Mouse (Mus musculus): Measurements from ENCODE around the gene Nsun2. TPM values are rescaled to one million over a fixed set of nuclear protein-coding genes. Genes with fewer than 3 reads are reported as not detected.
A peak's percentile ranks its signal among the peaks of the same experiment; 100 is the strongest.
"Not testable (repeated sequence)": the region's sequence is repeated elsewhere in the genome, so short reads cannot be mapped to it uniquely, and the experiment has no call there.

The Nsun2 gene
- total RNA-seq, 2 experiments from 2014 or later = 85.0 to 92.9 TPM

- DNase-seq (ENCODE audit: low spot score in 2 of 2) = no peak
Measured at GRCm38 (mm10) chr13:69586337-69586736, 52.8 kb downstream of the Nsun2 start.

DNA sequence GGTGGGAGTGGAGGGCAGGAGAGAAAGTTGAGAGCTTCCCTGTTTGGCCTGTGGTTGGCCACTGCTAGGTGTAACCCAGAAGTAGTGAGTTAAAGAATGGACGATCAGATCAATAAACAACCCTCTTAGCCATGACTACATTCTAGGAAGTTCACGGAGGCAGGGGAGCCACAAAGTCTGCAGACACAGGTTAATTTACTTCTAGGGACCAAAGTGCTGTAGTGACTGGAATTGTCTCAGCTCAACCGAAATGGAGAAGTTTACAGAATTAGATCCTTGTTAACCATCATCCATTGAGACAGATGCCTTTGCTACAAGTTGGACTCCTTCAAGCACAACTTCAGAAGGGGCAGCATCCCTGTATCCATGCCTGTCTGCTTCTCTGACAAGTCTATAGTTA is 54.3 kb downstream of the Nsun2 start:
- no peak for DNase-seq (ENCODE audit: low spot score in 2 of 2)

DNA sequence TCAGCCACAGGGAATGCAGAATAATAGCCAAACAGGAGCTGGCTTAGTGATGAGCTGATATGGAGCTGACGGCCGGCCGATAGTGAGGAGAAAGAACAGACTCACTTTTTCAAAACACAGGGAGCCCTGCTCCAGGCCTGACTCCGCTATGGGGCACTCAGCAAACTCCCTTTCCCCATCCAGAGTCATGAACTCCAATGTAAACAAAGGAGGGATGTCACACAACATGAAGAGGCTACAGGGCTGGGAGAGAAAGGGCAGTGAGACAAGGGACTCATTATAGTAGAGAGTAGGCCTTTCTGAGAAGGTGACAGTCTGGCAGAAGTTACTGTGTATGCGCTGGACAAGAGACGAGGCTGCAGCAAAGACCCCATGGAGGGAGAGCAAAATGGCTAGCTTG is 54.7 kb downstream of the Nsun2 start:
- DNase-seq (ENCODE audit: low spot score in 2 of 2) = no peak

DNA sequence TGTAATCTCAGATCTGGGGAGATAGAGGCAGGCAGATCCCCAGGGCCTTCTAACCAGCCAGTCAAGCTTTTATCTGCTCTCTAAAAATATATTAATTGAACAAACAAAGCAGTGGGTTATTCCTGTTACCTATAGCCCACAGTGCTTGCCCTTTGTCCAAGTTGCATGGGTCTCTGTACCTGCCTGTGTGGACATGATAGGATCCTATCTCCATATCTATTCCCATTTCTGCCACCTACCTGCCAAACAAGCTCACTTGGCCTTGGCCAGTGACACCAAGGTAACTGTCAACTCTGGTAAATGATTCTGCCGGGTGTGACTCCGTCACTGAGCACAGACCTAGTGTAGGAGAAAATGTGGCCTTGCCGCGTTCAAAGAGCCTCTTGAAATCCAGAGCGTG is 57.8 kb downstream of the Nsun2 start:
- DNase-seq (ENCODE audit: low spot score in 2 of 2) = no peak

DNA sequence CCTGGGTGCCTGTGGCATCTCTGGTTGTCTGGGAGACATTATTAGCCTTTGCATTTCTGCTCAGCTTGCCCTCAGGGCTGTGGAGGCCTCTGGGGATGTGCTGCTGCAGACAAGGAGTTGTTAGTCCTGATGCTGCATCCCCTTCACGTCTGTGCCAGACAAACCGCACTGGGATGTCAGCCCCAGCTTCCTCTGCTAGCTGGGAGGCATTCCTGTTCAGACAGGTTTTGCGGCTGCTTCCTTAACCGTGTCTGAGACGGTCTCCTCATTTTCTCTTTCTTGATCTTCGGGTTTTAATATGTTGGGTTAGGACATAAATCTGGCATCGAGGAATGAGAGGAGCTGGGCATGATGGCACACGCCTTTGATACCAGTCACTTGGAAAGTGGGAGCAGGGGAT is 58.7 kb downstream of the Nsun2 start:
- DNase-seq (ENCODE audit: low spot score in 2 of 2) = no peak

GRCm38 (mm10) chr13:69593453-69593852 is 59.9 kb downstream of the Nsun2 start:
- DNase-seq (ENCODE audit: low spot score in 2 of 2) = no peak

GRCm38 (mm10) chr13:69594577-69595256 is 61.2 kb downstream of the Nsun2 start:
- DNase-seq (ENCODE audit: low spot score in 2 of 2) = no peak

DNA sequence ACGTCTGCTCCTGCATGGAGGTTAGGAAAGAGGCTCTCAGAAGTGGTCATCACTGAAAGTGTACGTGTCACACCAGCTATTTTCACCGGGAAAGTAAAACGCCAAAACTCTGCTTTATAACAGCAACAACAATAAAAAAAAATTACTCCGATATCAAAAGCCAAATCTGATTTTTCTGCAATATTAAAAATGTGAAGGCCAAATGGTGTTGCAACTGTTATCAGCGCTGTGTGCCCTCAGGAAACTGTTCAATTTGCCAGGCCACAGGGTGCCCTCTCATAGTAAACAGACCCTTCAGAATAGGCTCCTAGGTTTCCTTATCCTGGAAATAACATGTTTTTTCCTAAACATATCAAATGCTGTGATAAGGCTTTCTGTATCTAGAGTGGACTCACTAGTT is 62.4 kb downstream of the Nsun2 start:
- DNase-seq (ENCODE audit: low spot score in 2 of 2) = no peak

GRCm38 (mm10) chr13:69596515-69596914 is 63.0 kb downstream of the Nsun2 start:
- DNase-seq (ENCODE audit: low spot score in 2 of 2) = no peak

DNA sequence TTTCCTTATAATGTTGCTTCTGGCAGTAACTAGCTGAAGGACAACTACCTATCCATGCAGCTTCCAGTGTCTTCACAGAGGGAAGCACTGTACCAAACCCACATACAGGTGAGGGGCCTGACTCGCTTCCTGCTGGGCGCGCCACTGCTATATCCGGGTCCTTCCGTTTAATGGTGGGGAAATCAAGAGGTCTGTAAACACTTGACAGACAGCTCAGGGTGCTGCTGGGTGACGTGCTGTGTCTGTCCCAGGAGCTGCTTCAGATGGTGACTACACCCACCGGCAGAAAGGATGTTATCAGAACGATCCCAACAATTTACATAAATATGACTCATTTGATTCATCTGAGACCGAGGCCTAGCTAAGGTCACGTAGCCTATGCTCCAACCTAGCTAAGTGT is 65.3 kb downstream of the Nsun2 start:
- DNase-seq (ENCODE audit: low spot score in 2 of 2) = no peak

DNA sequence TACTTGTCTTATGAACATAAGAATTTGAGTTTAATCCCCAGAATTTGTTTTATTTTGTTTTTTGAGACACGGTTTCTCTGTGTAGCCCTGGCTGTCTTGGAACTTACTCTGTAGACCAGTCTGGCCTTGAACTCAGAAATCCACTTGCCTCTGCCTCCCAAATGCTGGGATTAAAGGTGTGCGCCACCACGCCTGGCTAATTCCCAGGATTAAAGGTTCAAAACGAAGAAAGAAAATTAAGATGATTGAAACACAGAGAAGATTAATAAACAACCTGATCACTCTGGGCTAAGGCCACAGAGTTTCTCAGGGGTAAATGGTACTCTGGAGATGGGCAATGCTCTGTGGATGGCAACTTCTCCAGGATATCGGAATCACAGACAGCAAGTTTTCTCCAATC is 67.3 kb downstream of the Nsun2 start:
- DNase-seq (ENCODE audit: low spot score in 2 of 2) = not testable (repeated sequence)

- DNase-seq (ENCODE audit: low spot score in 2 of 2) = no peak
Measured at GRCm38 (mm10) chr13:69601321-69601720, 67.8 kb downstream of the Nsun2 start.

- DNase-seq (ENCODE audit: low spot score in 2 of 2) = no peak
Measured at GRCm38 (mm10) chr13:69604670-69605069, 71.1 kb downstream of the Nsun2 start.

DNA sequence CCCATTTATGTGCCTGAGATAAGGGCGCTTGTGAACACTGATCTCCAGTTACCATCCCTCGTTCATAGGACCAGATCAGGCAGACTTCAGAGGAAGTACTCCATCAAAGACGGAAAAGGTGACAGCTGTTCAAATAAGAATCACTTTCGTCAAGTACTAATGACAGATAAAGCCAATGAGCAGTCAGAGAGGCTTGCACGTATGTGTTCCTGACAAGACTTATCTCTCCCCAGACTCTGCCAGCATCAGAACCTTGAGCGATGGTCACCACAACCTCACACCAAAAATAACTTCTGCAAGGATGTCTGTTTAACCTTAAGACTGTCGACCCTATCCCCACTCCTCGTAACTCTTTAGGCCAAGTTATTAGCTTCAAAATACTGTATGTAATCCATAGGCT is 75.2 kb downstream of the Nsun2 start:
- DNase-seq (ENCODE audit: low spot score in 2 of 2) = no peak

DNA sequence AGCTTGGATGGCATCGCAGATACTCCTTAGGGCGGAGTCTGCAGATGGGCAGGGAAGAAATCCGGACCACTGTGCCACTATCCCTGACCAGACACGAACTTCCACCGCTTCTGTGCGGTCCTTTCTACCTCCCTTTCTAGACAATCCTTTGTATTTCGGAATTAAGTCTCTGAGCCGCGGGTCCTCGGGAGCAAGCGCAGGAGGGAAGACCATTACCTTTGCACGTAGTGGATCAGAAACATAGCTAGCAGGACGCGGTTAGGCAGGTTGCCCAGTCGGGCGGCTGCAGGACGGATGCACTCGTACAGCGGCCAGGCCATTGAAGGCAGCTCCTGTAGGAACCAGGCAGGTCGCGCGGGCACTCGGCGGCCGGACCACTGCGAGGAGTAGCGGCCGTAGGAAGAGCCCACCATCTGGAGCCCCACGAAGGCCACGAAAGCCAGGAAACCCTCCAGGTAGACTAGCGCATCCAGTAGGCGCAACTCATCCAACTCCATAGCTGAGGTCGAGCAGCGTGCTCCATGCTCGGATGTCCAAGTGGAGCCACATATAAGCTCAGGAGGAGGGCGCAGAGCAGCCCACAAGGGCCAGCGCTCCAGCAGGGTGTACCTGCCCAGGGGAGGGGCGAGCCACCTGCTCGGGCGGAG is 77.3 kb downstream of the Nsun2 start:
- no peak for DNase-seq (ENCODE audit: low spot score in 2 of 2)

DNA sequence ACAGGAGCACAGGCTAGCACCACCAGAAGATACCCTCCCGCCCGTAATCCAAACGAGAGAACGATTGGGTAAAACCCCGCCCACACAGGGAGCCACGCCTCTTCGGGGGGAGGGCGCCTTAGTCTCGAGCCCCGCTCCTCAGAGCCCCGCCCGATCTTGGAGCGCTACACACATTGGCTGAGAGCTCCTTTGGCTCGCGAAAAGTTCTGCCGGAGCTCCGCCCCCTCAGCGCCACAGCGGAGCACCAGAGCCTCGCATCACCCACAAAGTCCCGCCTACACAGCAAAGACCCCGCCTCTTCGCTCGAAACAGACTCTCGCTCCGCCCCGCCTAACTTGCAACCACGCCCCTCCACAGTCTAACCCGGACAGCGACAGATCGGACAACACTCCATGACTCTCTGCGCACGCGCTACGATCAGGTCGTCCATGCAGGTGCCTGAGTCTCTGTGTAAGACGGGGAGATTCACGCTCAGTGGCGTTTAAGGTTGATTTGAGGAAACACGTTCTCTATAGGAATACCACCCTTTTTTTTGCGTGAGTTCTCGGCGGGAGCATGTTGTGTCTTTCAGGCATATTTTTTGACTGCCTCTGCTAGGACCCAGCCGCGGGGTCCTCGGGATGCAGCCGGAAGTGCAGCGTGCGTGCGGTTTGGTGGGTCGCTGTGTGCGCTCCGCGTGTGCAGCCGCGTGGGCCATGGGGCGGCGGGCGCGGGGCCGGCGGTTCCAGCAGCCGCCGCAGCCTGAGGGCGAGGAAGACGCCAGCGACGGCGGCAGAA is 78.0 kb downstream of the Nsun2 start, which contains the start of gene Srd5a1:
Gene Srd5a1 (minus strand): TSS at position 45 of the 777 bp plus-strand sequence.
- DNase-seq (ENCODE audit: low spot score in 2 of 2) = peak; percentile 99 to 100

DNA sequence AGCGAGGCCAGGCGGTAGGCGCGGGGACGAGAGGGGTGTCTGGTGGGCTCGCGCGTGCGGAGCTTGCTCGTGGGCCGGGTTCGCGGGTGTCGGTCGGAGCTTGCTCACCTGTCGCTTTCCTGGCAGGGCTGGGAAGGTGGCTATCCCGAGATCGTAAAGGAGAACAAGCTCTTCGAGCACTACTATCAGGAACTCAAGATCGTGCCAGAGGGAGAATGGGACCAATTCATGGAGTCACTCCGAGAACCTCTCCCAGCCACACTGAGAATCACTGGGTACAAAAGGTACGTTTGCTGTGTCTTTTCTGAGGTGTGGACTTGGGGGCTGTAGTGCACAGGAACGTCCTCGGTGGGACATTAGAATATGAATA is 78.6 kb downstream of the Nsun2 start:
- no peak for DNase-seq (ENCODE audit: low spot score in 2 of 2)

- DNase-seq (ENCODE audit: low spot score in 2 of 2) = no peak
Measured at GRCm38 (mm10) chr13:69616716-69617115, 83.2 kb downstream of the Nsun2 start.

DNA sequence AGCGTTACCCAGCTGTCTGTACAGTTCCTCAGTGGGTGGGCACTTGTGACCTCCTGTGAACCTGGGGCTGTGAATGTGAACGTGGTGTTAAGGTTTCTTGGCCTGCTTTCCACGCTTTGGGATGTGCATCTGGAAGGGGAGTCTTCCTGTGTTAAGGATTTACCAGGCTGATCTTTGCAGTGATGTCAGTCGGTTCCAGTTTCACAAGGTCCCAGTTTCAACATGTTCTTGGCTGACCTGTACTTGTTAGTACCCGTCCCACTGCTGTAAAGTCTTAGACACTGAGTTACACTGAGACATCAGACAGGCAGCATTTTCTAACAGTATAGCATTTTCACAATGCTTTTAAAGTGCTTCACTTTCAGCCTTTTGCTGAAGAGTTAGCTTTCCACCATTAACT is 90.3 kb downstream of the Nsun2 start:
- no peak for DNase-seq (ENCODE audit: low spot score in 2 of 2)

DNA sequence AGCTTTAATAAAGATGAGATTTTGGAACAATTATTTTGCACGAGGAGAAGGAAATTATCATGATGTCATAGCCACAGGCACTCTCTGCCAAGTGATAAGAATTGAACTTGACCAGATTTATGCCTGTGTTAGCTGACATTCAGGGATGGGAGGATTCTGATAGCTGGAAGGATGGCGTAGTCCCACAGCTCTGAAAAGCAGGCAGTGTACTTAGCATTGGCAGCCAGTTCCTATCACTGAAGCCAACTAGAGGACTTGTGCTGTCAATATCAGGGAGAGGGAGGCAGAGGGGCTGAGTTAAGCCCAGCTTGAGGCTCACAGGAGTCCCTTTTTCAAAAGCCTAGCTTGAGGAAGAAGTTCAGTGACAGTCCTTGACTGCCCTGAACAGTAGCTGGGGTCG is 91.0 kb downstream of the Nsun2 start:
- peak; percentile 24 to 66 for DNase-seq (ENCODE audit: low spot score in 2 of 2)

- DNase-seq (ENCODE audit: low spot score in 2 of 2) = no peak
Measured at GRCm38 (mm10) chr13:69627941-69628340, 94.4 kb downstream of the Nsun2 start.

DNA sequence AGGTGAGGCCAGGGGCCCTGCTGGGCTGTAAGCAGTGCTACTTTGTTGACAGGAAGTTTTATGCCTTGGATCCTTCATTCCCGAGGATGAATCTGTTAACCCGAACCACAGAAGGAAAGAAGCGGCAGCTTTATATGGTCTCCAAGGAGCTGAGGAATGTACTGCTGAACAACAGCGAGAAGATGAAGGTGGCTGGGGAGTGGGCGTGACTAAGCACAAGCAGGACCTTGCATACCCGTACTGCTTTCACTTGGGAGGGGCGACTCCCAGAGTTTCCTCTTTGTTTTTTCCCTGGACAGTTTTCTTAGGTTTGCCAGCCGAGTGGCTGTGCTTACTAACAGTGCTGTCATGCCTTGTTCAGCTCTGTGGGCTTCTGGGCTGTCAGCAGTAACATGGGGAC is 97.0 kb downstream of the Nsun2 start:
- DNase-seq (ENCODE audit: low spot score in 2 of 2) = no peak
